Mouse (Mus musculus) Muller cell, postnatal 12 days (primary cell): ENCODE data around the gene Snx29.
A peak's percentile ranks its signal among the peaks of the same experiment; 100 is the strongest.

Experiments used
- DNase-seq: peaks from one replicate; pipeline ENCODE4 v3.0.0-alpha.2; 2015; ENCODE audit errors: inconsistent ontology term

Snx29 gene

GRCm38 (mm10) chr16:11685264-11685663, 362.6 kb downstream of the Snx29 start:
- DNase-seq = no peak

GRCm38 (mm10) chr16:11685735-11686340, 363.1 kb downstream of the Snx29 start:
- no peak for DNase-seq

GRCm38 (mm10) chr16:11687836-11688235, 365.1 kb downstream of the Snx29 start:
- no peak for DNase-seq

GRCm38 (mm10) chr16:11688281-11689005, 365.7 kb downstream of the Snx29 start:
- DNase-seq = no peak

- no peak for DNase-seq
These were observed 367.4 kb downstream of the Snx29 start for GRCm38 (mm10) chr16:11690097-11690496.

GRCm38 (mm10) chr16:11690756-11691155, 368.0 kb downstream of the Snx29 start:
- DNase-seq = no peak

GRCm38 (mm10) chr16:11691487-11692200, 368.9 kb downstream of the Snx29 start:
- no peak for DNase-seq

GRCm38 (mm10) chr16:11692744-11693143, 370.0 kb downstream of the Snx29 start:
- no peak for DNase-seq

GRCm38 (mm10) chr16:11694386-11694785, 371.7 kb downstream of the Snx29 start:
- no peak for DNase-seq

- DNase-seq = no peak
These were observed 374.1 kb downstream of the Snx29 start for GRCm38 (mm10) chr16:11696767-11697166.

- peak; percentile 27 for DNase-seq
These were observed 375.1 kb downstream of the Snx29 start for GRCm38 (mm10) chr16:11697710-11698357.

- DNase-seq = no peak
These were observed 378.9 kb downstream of the Snx29 start for GRCm38 (mm10) chr16:11701579-11701978.

GRCm38 (mm10) chr16:11704096-11704495, 381.4 kb downstream of the Snx29 start:
- DNase-seq = no peak

- no peak for DNase-seq
These were observed 382.7 kb downstream of the Snx29 start for GRCm38 (mm10) chr16:11705456-11705855.

- DNase-seq = no peak
These were observed 385.4 kb downstream of the Snx29 start for GRCm38 (mm10) chr16:11708097-11708496.

GRCm38 (mm10) chr16:11709382-11709781, 386.7 kb downstream of the Snx29 start:
- no peak for DNase-seq

- no peak for DNase-seq
These were observed 387.4 kb downstream of the Snx29 start for GRCm38 (mm10) chr16:11709999-11710667.

GRCm38 (mm10) chr16:11713265-11713865, 390.7 kb downstream of the Snx29 start:
- DNase-seq = peak; percentile 24

GRCm38 (mm10) chr16:11716932-11717331, 394.2 kb downstream of the Snx29 start:
- no peak for DNase-seq

GRCm38 (mm10) chr16:11725901-11726300, 403.2 kb downstream of the Snx29 start:
- no peak for DNase-seq

- DNase-seq = no peak
These were observed 404.6 kb downstream of the Snx29 start for GRCm38 (mm10) chr16:11727331-11727730.
